In genomic region chr12:83521083-83521482, GRCm38 (mm10) we compare ENCODE assay signal across 8 mouse cellular contexts. TPM values are rescaled to one million over a fixed set of nuclear protein-coding genes. Genes with fewer than 3 reads are reported as not detected.
A peak's percentile ranks its signal among the peaks of the same experiment; 100 is the strongest.
DNase-seq lines count a peak whose midpoint lies in the region; ATAC-seq lines count a peak whose summit lies in the region.

No protein-coding gene starts in this region.

- no peaks in the 10 kb centered on the region for H3K27me3 ChIP-seq in lung, embryonic 15.5 days
- no peaks in the 10 kb centered on the region for H3K27me3 ChIP-seq in embryonic facial prominence, embryonic 15.5 days
- H3K27me3 ChIP-seq in limb, embryonic 13.5 days, result no peaks in the 10 kb centered on the region
- no peaks in the 10 kb centered on the region for H3K27me3 ChIP-seq in stomach, embryonic 14.5 days (ENCODE audit: control insufficient read depth, insufficient read depth, low read length)

- H3K36me3 ChIP-seq in lung, embryonic 15.5 days, result no peaks in the 10 kb centered on the region
- no peaks in the 10 kb centered on the region for H3K36me3 ChIP-seq in embryonic facial prominence, embryonic 15.5 days
- H3K36me3 ChIP-seq in limb, embryonic 13.5 days, result no peaks in the 10 kb centered on the region
- no peaks in the 10 kb centered on the region for H3K36me3 ChIP-seq in stomach, embryonic 14.5 days (ENCODE audit: control insufficient read depth, insufficient read depth, low read length)

- H3K4me1 ChIP-seq in lung, embryonic 15.5 days, result peaks cover 10% of the 10 kb centered on the region
- H3K4me1 ChIP-seq in embryonic facial prominence, embryonic 15.5 days, result peaks cover 16% of the 10 kb centered on the region
- peaks cover 22% of the 10 kb centered on the region for H3K4me1 ChIP-seq in limb, embryonic 13.5 days
- H3K4me1 ChIP-seq in stomach, embryonic 14.5 days (ENCODE audit: control insufficient read depth, insufficient read depth, low read length), result peaks cover 7% of the 10 kb centered on the region

- peak overlapping the region; percentile 63 for H3K4me2 ChIP-seq in lung, embryonic 15.5 days
- H3K4me2 ChIP-seq in embryonic facial prominence, embryonic 15.5 days (replicated peaks), result peak overlapping the region; percentile 63
- H3K4me2 ChIP-seq in limb, embryonic 13.5 days (replicated peaks), result peak overlapping the region; percentile 73
- peak overlapping the region; percentile 53 for H3K4me2 ChIP-seq in stomach, embryonic 14.5 days (replicated peaks; ENCODE audit: low read depth, low read length)

- no peak for ATAC-seq in lung, embryonic 15.5 days (ENCODE audit: borderline replicate concordance, extremely low read depth, low FRiP score, low TSS enrichment)
- no peak for ATAC-seq in embryonic facial prominence, embryonic 15.5 days (ENCODE audit: insufficient number of reproducible peaks, low FRiP score, low TSS enrichment, low read depth)
- ATAC-seq in limb, embryonic 13.5 days (ENCODE audit: low FRiP score, low read depth), result no peak
- no peak for ATAC-seq in stomach, embryonic 14.5 days (ENCODE audit: insufficient number of reproducible peaks, insufficient read depth, low FRiP score, low read depth)

- H3K9ac ChIP-seq in lung, embryonic 15.5 days, result peak overlapping the region; percentile 64
- no peak overlapping the region; the same call in 1 of the 2 replicates for H3K9ac ChIP-seq in embryonic facial prominence, embryonic 15.5 days
- H3K9ac ChIP-seq in limb, embryonic 13.5 days, result peak overlapping the region; percentile 77
- H3K9ac ChIP-seq in stomach, embryonic 14.5 days (replicated peaks; ENCODE audit: low read depth, low read length), result no peak overlapping the region

- peak overlapping the region; percentile 72 for H3K4me3 ChIP-seq in lung, embryonic 15.5 days
- H3K4me3 ChIP-seq in embryonic facial prominence, embryonic 15.5 days (replicated peaks), result peak overlapping the region; percentile 72
- H3K4me3 ChIP-seq in limb, embryonic 13.5 days, result peak overlapping the region; percentile 74
- peak overlapping the region; percentile 70 for H3K4me3 ChIP-seq in stomach, embryonic 14.5 days (ENCODE audit: low read depth, low read length)

- 28% methylated on average over 8 of the region's 8 CpGs for WGBS in lung, embryonic 15.5 days
- WGBS in embryonic facial prominence, embryonic 15.5 days, result 34% methylated on average over 8 of the region's 8 CpGs
- WGBS in limb, embryonic 13.5 days, result 41% methylated on average over 8 of the region's 8 CpGs
- WGBS in stomach, embryonic 14.5 days, result 37% methylated on average over 8 of the region's 8 CpGs

- no peak overlapping the region; the same call in 1 of the 2 replicates for H3K27ac ChIP-seq in lung, embryonic 15.5 days
- H3K27ac ChIP-seq in embryonic facial prominence, embryonic 15.5 days (replicated peaks), result peak overlapping the region; percentile 76; the same call in 1 of the 2 replicates
- no peak overlapping the region for H3K27ac ChIP-seq in limb, embryonic 13.5 days
- no peak overlapping the region for H3K27ac ChIP-seq in stomach, embryonic 14.5 days (ENCODE audit: low read length)

- H3K9me3 ChIP-seq in lung, embryonic 15.5 days, result no peaks in the 10 kb centered on the region
- H3K9me3 ChIP-seq in embryonic facial prominence, embryonic 15.5 days (replicated peaks), result no peaks in the 10 kb centered on the region
- no peaks in the 10 kb centered on the region for H3K9me3 ChIP-seq in limb, embryonic 13.5 days
- H3K9me3 ChIP-seq in stomach, embryonic 14.5 days (ENCODE audit: control insufficient read depth, low read depth, low read length), result no peaks in the 10 kb centered on the region

- no peak for DNase-seq in lung, postnatal 10 days
- no peak for DNase-seq in ovary, postnatal 14 days (ENCODE audit: low spot score)
- no peak for DNase-seq in adrenal gland, adult 8-10 months
- DNase-seq in layer of hippocampus, adult 18-20 months (ENCODE audit: low spot score in 2 of 2), result no peak

RNA-seq across cellular contexts. Expression of gene Dcaf4, which starts 0.8 kb away (rescaled TPM):
- polyA plus RNA-seq in lung, embryonic 15.5 days (2015; fragmentation: Nextera tagmentation; extraction: Ambion mirVana), result 21.9 and 24.0 TPM in 2 replicates
- 47.7 and 48.1 TPM in 2 replicates for polyA plus RNA-seq in embryonic facial prominence, embryonic 15.5 days (2015; fragmentation: Nextera tagmentation; extraction: Ambion mirVana)
- polyA plus RNA-seq in limb, embryonic 13.5 days (2015; fragmentation: Nextera tagmentation; extraction: Ambion mirVana), result 36.2 and 37.7 TPM in 2 replicates
- polyA plus RNA-seq in stomach, embryonic 14.5 days (2014; fragmentation: Nextera tagmentation; extraction: Ambion mirVana), result 35.7 and 37.3 TPM in 2 replicates
- 10 to 100 TPM; 43.6 to 85.3 (median 57.4) TPM for total RNA-seq in adrenal gland, adult 8-10 months (2022)
- total RNA-seq in layer of hippocampus, adult 18-20 months (2021), result 10 to 100 TPM; 26.3 to 28.4 TPM

RNA-seq across cellular contexts. Expression of gene Dpf3, which starts 33.6 kb away (rescaled TPM):
- polyA plus RNA-seq in lung, embryonic 15.5 days (2015; fragmentation: Nextera tagmentation; extraction: Ambion mirVana), result 2.7 and 3.7 TPM in 2 replicates
- polyA plus RNA-seq in embryonic facial prominence, embryonic 15.5 days (2015; fragmentation: Nextera tagmentation; extraction: Ambion mirVana), result 3.9 and 4.6 TPM in 2 replicates
- 5.7 and 6.1 TPM in 2 replicates for polyA plus RNA-seq in limb, embryonic 13.5 days (2015; fragmentation: Nextera tagmentation; extraction: Ambion mirVana)
- polyA plus RNA-seq in stomach, embryonic 14.5 days (2014; fragmentation: Nextera tagmentation; extraction: Ambion mirVana), result 4.1 and 6.4 TPM in 2 replicates
- total RNA-seq in adrenal gland, adult 8-10 months (2022), result 10 to 100 TPM in 1 of 4 experiments, 1 to 10 TPM in 3; 6.9 to 14.2 (median 9.4) TPM
- total RNA-seq in layer of hippocampus, adult 18-20 months (2021), result 10 to 100 TPM; 21.3 to 22.9 TPM

Comparison
In these comparisons a context has a peak if more than half of its experiments do, and no peak if none do; other contexts are left out.
1. H3K9ac ChIP-seq: peak in lung, embryonic 15.5 days (single experiment) and limb, embryonic 13.5 days (single experiment); none in embryonic facial prominence, embryonic 15.5 days (single experiment) and stomach, embryonic 14.5 days (single experiment).
2. Peak in every context shown above with its lines, with median percentiles within 50 percentile points of each other: H3K4me2 ChIP-seq and H3K4me3 ChIP-seq.